Mouse (Mus musculus): ENCODE results near the gene Mthfr. TPM values are rescaled to one million over a fixed set of nuclear protein-coding genes. Genes with fewer than 3 reads are reported as not detected.
A peak's percentile ranks its signal among the peaks of the same experiment; 100 is the strongest.

Mthfr gene
- polyA plus RNA-seq, 2 experiments, result 21.0 to 37.4 TPM

- H3K9ac ChIP-seq (ENCODE audit: low read depth, low read length, severe bottlenecking), result no peak overlapping the region
These were observed 23.5 kb upstream of the Mthfr start for GRCm38 (mm10) chr4:148015418-148015817.

GRCm38 (mm10) chr4:148016981-148017380 is 21.9 kb upstream of the Mthfr start:
- ATAC-seq (ENCODE audit: low FRiP score, low read depth), result no peak
- Histone ChIP-seq H3K36me3 (ENCODE audit: control insufficient read depth, insufficient read depth, low read length) (peaks cover 92% of the 10 kb centered on the region), H3K4me1 (ENCODE audit: control insufficient read depth, insufficient read depth, low read length) (no peaks in the 10 kb centered on the region), H3K27ac (replicated peaks; ENCODE audit: low read depth, low read length) (no peak overlapping the region), H3K27me3 (ENCODE audit: control insufficient read depth, insufficient read depth, low read length) (no peaks in the 10 kb centered on the region), H3K9me3 (ENCODE audit: control insufficient read depth, low read length) (no peaks in the 10 kb centered on the region), H3K4me3 (replicated peaks; ENCODE audit: low read length) (no peak overlapping the region), H3K4me2 (replicated peaks; ENCODE audit: low read depth, low read length, severe bottlenecking) (no peak overlapping the region), H3K9ac (ENCODE audit: low read depth, low read length, severe bottlenecking) (no peak overlapping the region)
- 80% methylated on average over 3 of the region's 3 CpGs for WGBS
- DNase-seq (ENCODE audit: low spot score), result no peak
- no peak for TF ChIP-seq POLR2A (IDR thresholded peaks at IDR 0.05; ENCODE audit: borderline replicate concordance, extremely low read depth, insufficient read depth, insufficient read length)

More at GRCm38 (mm10) chr4:148015418-148015817, 23.5 kb upstream of the Mthfr start:
- DNase-seq (ENCODE audit: low spot score) (no peak), ATAC-seq (ENCODE audit: low FRiP score, low read depth) (no peak)
- Histone ChIP-seq H3K4me3 (replicated peaks; ENCODE audit: low read length) (no peak overlapping the region), H3K36me3 (ENCODE audit: control insufficient read depth, insufficient read depth, low read length) (peaks cover 95% of the 10 kb centered on the region), H3K27ac (replicated peaks; ENCODE audit: low read depth, low read length) (no peak overlapping the region), H3K9me3 (ENCODE audit: control insufficient read depth, low read length) (no peaks in the 10 kb centered on the region), H3K4me1 (ENCODE audit: control insufficient read depth, insufficient read depth, low read length) (no peaks in the 10 kb centered on the region), H3K4me2 (replicated peaks; ENCODE audit: low read depth, low read length, severe bottlenecking) (no peak overlapping the region), H3K27me3 (ENCODE audit: control insufficient read depth, insufficient read depth, low read length) (no peaks in the 10 kb centered on the region)
- WGBS, result 83% methylated on average over 10 of the region's 10 CpGs
- TF ChIP-seq POLR2A (IDR thresholded peaks at IDR 0.05; ENCODE audit: borderline replicate concordance, extremely low read depth, insufficient read depth, insufficient read length), result no peak

- Histone ChIP-seq H3K4me2 (replicated peaks; ENCODE audit: low read depth, low read length, severe bottlenecking) (no peak overlapping the region), H3K9me3 (ENCODE audit: control insufficient read depth, low read length) (no peaks in the 10 kb centered on the region), H3K9ac (ENCODE audit: low read depth, low read length, severe bottlenecking) (no peak overlapping the region), H3K27ac (replicated peaks; ENCODE audit: low read depth, low read length) (peak overlapping the region; percentile 48; the same call in 1 of the 2 replicates), H3K36me3 (ENCODE audit: control insufficient read depth, insufficient read depth, low read length) (peaks cover 92% of the 10 kb centered on the region), H3K4me1 (ENCODE audit: control insufficient read depth, insufficient read depth, low read length) (no peaks in the 10 kb centered on the region), H3K4me3 (replicated peaks; ENCODE audit: low read length) (no peak overlapping the region), H3K27me3 (ENCODE audit: control insufficient read depth, insufficient read depth, low read length) (no peaks in the 10 kb centered on the region)
- 80% methylated on average over 2 of the region's 2 CpGs for WGBS
- no peak for TF ChIP-seq POLR2A (IDR thresholded peaks at IDR 0.05; ENCODE audit: borderline replicate concordance, extremely low read depth, insufficient read depth, insufficient read length)
- DNase-seq (ENCODE audit: low spot score) (no peak), ATAC-seq (ENCODE audit: low FRiP score, low read depth) (peak; percentile 66)
These were observed 20.5 kb upstream of the Mthfr start for GRCm38 (mm10) chr4:148018410-148018809.

- peaks cover 83% of the 10 kb centered on the region for H3K36me3 ChIP-seq (ENCODE audit: control insufficient read depth, insufficient read depth, low read length)
- WGBS, result 92% methylated on average over 3 of the region's 3 CpGs
These were observed 14.9 kb upstream of the Mthfr start for GRCm38 (mm10) chr4:148024003-148024402.

GRCm38 (mm10) chr4:148029297-148029696 is 9.6 kb upstream of the Mthfr start:
- Histone ChIP-seq H3K4me2 (replicated peaks; ENCODE audit: low read depth, low read length, severe bottlenecking) (no peak overlapping the region), H3K4me1 (ENCODE audit: control insufficient read depth, insufficient read depth, low read length) (no peaks in the 10 kb centered on the region), H3K9me3 (ENCODE audit: control insufficient read depth, low read length) (no peaks in the 10 kb centered on the region), H3K27me3 (ENCODE audit: control insufficient read depth, insufficient read depth, low read length) (no peaks in the 10 kb centered on the region), H3K4me3 (replicated peaks; ENCODE audit: low read length) (no peak overlapping the region), H3K9ac (ENCODE audit: low read depth, low read length, severe bottlenecking) (no peak overlapping the region), H3K27ac (replicated peaks; ENCODE audit: low read depth, low read length) (no peak overlapping the region), H3K36me3 (ENCODE audit: control insufficient read depth, insufficient read depth, low read length) (peaks cover 62% of the 10 kb centered on the region)
- DNase-seq (ENCODE audit: low spot score) (no peak), ATAC-seq (ENCODE audit: low FRiP score, low read depth) (no peak)
- no peak for TF ChIP-seq POLR2A (IDR thresholded peaks at IDR 0.05; ENCODE audit: borderline replicate concordance, extremely low read depth, insufficient read depth, insufficient read length)
- 94% methylated on average over 7 of the region's 7 CpGs for WGBS

More at GRCm38 (mm10) chr4:148024003-148024402, 14.9 kb upstream of the Mthfr start:
- TF ChIP-seq POLR2A (IDR thresholded peaks at IDR 0.05; ENCODE audit: borderline replicate concordance, extremely low read depth, insufficient read depth, insufficient read length), result no peak
- no peak overlapping the region for H3K9ac ChIP-seq (ENCODE audit: low read depth, low read length, severe bottlenecking)
- H3K4me2 ChIP-seq (replicated peaks; ENCODE audit: low read depth, low read length, severe bottlenecking), result no peak overlapping the region
- no peak for DNase-seq (ENCODE audit: low spot score)
- no peak for ATAC-seq (ENCODE audit: low FRiP score, low read depth)
- no peak overlapping the region for H3K27ac ChIP-seq (replicated peaks; ENCODE audit: low read depth, low read length)
- no peaks in the 10 kb centered on the region for H3K4me1 ChIP-seq (ENCODE audit: control insufficient read depth, insufficient read depth, low read length)
- no peaks in the 10 kb centered on the region for H3K9me3 ChIP-seq (ENCODE audit: control insufficient read depth, low read length)
- H3K4me3 ChIP-seq (replicated peaks; ENCODE audit: low read length), result no peak overlapping the region
- H3K27me3 ChIP-seq (ENCODE audit: control insufficient read depth, insufficient read depth, low read length), result no peaks in the 10 kb centered on the region

GRCm38 (mm10) chr4:148030506-148030905 is 8.4 kb upstream of the Mthfr start:
- no peaks in the 10 kb centered on the region for H3K4me1 ChIP-seq (ENCODE audit: control insufficient read depth, insufficient read depth, low read length)
- H3K4me3 ChIP-seq (replicated peaks; ENCODE audit: low read length), result no peak overlapping the region
- H3K27ac ChIP-seq (replicated peaks; ENCODE audit: low read depth, low read length), result no peak overlapping the region
- no peak overlapping the region for H3K4me2 ChIP-seq (replicated peaks; ENCODE audit: low read depth, low read length, severe bottlenecking)
- H3K27me3 ChIP-seq (ENCODE audit: control insufficient read depth, insufficient read depth, low read length), result no peaks in the 10 kb centered on the region
- TF ChIP-seq POLR2A (IDR thresholded peaks at IDR 0.05; ENCODE audit: borderline replicate concordance, extremely low read depth, insufficient read depth, insufficient read length), result no peak
- peaks cover 62% of the 10 kb centered on the region for H3K36me3 ChIP-seq (ENCODE audit: control insufficient read depth, insufficient read depth, low read length)
- H3K9me3 ChIP-seq (ENCODE audit: control insufficient read depth, low read length), result no peaks in the 10 kb centered on the region
- ATAC-seq (ENCODE audit: low FRiP score, low read depth) (no peak), DNase-seq (ENCODE audit: low spot score) (no peak)
- no peak overlapping the region for H3K9ac ChIP-seq (ENCODE audit: low read depth, low read length, severe bottlenecking)
- WGBS, result 88% methylated on average over 5 of the region's 5 CpGs

Measured in limb, embryonic 14.5 days (tissue).